Mouse (Mus musculus): ENCODE measurements around the gene Lpar5.

Lpar5 gene

DNA sequence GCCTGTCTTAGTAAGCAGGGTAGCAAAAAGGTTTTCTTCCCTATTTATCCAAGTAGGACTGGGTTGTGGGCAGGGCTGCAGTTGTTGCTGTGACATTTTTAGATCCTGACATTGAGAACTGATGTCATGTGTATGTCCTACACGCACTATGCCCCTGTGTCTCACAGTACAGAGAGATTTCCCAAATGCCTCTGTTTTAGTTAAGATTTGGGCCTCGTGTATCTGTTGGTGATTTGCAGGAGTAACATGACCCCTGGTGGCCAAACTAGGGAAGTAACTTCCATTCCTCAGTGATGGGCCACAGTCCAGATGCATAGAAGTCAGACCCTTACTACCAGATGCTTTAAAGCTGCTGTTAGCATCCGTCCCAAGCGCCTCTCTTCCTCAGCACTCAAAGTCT is 16.7 kb downstream of the Lpar5 start:
- DNase-seq (ENCODE audit: low spot score in 2 of 2) = peak; percentile 57 to 77

DNA sequence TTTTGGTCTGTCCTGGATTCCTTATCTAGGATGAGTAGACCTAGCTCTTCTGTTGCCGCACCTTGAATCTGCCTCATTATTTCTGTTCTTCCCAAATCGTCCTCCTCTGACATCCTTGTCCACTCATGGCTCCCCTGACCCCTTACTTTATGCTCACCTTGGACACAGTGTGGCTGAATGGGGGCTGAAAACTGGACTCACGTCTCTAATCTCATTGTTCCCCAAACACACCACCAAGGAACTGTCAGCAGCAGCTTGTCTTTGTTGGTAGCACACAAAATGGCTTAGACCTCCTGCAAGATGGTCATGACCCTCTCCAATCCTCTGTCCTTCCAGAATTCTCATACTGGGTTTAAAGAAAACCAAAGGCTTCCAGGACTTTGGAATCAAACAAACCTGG is 20.2 kb downstream of the Lpar5 start:
- DNase-seq (ENCODE audit: low spot score in 2 of 2) = no peak

DNA sequence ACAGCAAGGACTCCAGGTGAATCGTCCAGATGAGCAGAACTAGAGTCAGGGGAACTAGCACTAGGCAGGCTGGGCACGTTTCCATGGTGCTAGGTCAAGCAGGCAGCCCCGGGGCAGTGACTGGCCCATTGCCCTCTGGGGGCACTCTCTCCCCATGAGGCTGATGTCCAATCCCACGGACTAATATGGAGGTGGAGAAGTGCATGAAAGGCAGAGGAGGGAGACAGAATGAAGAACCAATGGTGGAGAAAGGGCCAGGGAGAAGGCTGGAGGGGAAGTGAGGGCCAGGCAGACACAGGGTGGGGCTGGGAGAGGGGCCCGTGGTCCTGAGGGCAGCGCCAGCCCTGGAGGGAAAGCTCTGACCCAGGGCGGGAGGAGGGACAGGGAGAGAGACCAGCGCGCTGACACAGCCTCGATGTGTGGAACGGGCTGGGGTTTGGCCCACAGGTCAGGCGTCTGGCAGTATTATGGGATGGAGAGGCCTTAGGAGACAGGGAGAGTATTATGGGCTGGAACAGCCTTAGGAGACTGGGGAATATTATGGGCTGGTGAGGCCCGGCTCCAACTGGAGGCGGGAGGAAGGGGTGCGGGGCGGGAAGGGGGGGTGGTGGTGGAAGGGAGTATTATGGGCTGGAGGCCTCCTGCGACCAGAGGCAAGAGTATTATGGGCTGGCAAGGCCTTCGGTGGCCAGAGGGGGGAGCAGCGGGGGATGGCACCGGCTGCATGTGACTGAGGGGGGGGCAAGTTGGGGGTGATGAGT is 21.0 kb downstream of the Lpar5 start:
- DNase-seq (ENCODE audit: low spot score in 2 of 2) = peak; percentile 51 to 69

DNA sequence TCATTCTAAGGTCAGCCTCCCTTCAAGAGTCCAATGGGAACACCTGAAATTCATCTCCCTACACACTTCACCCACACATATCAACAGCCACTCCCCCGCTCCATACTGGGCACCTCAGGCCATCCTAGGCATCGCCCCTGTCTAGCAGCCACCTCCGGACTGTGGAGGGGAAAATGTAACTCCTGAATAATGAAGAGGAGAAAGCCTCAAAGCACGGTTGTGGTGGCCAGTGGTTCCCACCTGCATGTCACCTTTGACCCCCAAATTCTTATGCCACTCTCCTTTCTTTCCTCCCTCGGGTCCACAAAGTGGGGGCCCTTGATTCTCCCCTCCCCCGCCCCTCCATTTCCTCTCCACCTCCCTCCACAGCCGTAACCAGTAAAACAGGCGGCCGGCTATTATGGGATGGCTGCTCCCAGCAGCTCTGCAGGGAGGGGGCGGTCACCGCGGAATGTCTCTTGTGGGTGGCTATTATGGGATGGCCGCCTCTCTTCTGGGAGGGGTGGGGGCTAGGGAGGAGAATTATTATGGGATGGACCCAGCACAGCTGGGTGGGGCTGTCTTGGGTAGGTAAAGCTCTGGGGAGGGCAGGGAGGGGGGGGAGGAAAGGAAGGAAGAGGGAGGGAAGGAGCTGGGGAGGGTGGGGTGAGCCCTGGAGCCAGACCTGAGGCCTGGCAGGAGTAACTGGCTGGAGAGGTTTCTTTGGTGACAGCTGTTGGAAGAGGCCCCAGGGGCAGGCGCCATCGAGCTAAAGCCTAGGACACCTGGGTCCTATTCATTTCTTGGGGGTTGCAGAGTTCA is 22.0 kb downstream of the Lpar5 start:
- peak; percentile 74 to 87 for DNase-seq (ENCODE audit: low spot score in 2 of 2)

DNA sequence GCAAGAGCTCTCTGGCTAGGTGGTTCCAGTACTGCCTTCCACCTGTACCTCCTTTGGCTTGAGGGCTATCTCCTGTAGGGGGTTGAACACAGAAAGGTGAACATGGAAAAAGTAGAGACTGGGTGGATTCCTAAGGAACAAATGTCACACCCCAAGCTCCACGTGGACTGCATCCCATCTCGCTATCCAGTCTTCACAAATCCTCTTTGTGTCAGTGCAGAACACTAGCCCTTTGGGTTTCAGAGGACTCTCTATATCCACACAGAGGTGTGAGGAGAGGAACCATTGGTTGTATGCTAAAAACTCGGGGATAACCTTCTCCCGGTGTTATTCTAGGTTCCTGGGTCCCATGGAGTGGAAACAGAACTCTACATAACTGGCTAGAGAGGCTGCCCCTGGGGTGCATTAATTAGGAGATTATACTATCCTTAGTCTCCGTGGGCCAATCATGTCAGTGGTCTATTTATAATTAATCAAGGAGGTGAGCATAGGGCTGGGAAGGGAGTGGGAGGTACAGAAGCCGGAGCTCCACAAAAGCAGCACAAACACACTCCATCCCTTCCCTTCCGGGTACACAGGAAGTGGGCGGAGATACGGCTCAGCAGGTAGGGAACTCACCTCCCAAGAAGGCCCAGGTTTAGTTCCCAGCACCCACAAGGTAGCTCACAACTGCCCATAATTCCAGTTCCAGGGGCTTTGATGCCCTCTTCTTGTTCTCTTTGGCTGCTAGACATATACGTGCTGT is 22.8 kb downstream of the Lpar5 start:
- DNase-seq (ENCODE audit: low spot score in 2 of 2) = no peak

DNA sequence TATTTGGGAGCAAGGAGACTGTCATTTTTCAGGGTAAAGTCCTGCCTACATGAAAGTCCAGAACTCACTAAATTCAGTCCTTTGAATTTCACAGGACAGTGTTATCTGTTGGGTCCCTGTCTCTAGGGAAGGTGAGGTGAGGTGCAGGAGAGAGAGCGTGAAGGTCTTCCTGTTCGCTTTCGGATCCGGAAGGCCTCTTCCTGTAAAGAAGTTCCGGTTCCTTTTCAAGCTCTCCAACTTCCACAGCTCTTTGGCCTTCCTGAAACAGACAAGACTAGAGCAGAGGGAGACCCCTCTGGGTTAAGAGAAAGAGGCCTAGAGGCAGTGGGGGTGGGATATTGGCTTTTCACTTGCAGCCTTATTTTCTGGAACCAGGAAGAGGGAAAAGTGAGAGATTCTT is 24.7 kb downstream of the Lpar5 start:
- DNase-seq (ENCODE audit: low spot score in 2 of 2) = no peak

DNA sequence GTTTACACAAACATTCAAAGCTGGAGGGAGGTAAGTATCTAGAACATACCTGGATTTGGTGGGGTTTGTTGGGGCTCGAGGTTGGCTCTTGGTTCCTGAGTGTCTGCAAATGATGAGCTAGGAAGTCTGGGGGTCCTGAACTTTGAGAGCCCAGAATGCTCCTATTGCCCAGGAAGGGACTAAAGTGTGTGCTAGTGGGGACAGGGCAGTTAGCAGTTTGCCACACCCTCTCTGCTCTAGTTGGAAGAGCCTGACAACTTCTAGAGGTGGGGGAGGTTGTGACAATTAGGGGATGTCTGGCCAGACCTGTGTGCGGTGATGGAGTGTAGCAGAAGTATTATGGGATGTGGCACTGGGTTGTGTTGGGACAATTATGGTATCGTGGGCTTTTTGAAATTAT is 27.1 kb downstream of the Lpar5 start:
- no peak for DNase-seq (ENCODE audit: low spot score in 2 of 2)

DNA sequence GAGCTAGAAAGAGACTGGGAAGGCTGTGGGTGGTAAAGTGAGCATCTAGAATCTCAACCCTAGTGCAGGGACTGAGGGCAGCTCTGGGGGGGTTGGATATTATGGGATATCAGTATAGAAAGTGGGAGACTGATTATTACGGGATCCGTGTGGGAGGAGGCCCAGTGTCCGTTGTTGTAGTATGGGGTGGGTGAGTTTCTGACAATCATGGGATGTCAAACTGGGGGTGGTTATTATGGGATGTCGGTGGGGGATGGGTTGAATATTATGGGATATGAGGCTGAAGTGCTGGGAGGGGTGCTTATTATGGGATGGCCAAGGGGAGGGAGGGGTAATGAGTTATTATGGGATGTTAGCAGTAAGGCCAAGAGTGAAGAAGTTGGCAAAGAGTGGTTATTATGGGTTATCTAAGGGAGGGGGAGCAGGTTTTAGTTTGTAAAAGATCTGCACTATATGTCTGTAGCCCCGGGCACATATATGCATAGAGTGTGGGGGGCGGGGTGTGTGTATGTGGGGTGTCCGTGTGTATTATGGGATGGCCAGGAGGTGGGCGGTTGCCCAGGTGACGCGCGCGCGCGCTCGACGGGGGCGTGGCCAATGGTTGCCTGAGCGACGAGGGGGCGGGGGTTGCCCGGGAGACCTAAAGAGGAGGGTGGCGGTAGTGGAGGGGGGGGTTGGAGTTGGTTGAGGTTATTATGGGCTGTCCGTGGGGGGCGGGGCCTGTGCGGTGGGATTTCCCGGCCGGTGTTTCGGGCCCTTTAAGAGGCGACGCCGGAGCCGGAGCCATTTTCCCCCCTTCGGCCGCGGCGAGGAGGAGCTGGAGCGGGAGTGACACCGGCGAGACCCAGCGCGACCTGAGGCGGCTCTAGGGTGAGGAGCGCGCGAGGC is 27.9 kb downstream of the Lpar5 start, which contains the start of gene Chd4:
Chd4 (plus strand) TSS at position 591 of the 888 bp plus-strand sequence.
- peak; percentile 87 to 92 for DNase-seq (ENCODE audit: low spot score in 2 of 2)

DNA sequence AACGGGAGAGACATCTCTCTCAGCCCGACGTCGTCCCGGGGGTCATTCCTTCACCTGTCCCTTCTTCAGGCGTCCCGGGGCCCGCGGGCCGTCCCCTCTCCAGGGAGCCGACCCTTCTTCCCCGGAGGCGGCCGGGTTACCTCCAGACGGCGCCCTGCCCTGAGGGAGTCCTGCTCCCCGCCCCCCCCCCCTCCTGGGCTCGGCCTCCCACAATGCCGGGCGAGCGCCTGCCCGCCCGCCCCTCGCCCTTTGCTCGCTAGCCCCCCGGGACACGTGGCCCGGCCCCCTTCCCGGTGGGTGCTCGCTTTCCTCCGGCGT is 28.5 kb downstream of the Lpar5 start:
- DNase-seq (ENCODE audit: low spot score in 2 of 2) = peak in 1 of 2 experiments; percentile 36

DNA sequence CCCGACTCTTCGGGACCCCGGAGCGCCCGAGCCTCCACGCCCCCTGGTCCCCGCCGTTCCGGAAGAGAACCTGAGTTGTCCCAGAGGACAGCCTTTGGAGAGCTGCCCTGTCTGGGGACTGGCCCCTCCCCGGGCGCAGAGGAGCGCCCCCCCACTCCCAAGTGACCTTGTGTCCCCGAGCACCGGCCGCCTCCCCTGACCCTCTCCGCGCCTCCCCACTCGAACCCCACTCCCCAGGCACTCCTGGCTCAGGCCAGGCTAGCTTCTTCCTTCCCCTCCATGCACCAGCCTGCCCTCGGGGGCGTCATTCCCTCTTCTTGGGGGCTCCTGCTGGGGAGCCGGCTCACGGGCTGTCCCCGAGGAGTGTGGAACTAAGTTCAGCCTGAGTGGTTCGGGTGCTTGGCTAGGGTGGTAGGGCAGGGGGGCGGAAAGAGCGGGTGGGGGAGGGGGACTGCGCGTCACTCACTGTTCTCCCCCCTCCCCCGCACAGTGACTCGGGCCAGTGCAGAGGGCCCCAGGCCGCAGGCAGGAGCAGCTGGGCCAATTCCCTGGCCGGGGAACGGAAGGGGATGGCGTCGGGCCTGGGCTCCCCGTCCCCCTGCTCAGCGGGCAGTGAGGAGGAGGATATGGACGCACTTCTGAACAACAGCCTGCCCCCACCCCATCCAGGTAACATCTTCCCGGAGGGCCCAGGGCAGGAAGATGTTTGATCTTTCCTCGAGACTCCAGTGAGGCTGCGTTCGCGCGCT is 29.1 kb downstream of the Lpar5 start:
- DNase-seq (ENCODE audit: low spot score in 2 of 2) = peak; percentile 23 to 28

DNA sequence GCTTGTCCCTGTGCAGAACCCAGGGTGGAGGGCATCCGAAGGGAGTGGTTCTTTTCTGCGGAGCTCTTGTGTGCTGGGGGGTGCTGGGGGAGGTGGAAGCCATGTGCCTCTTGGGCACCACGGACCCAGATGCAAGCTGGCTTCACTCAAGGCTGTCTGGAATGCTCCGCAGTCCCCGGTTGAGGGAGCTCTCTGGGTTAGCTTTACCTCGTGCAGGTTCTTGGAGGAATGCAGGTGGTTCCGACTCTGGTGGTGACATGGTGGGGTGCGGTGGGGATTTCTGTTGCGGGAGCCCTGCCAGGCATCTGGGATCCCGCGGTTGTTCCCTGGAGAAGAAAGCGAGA is 29.6 kb downstream of the Lpar5 start:
- peak; percentile 43 to 47 for DNase-seq (ENCODE audit: low spot score in 2 of 2)

DNA sequence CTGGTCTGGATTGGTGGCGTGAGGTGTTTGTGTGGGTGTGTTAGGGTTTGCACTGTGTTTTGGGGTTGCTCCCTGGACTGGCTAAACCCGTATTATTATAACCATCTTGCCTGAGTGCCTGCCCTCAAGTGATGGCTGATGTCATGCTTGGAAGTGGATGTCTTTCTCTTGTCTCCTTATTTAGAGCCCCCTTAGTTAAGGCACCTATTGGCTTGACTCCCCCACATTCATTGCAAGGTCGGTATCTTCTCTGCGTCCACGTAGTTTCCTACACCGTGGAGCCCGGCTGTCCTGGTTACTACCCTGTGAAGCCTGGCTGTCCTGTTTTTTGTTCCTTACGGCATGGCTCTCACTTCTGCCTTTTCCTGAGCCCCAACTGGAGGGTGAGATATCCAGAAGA is 30.2 kb downstream of the Lpar5 start:
- DNase-seq (ENCODE audit: low spot score in 2 of 2) = no peak

DNA sequence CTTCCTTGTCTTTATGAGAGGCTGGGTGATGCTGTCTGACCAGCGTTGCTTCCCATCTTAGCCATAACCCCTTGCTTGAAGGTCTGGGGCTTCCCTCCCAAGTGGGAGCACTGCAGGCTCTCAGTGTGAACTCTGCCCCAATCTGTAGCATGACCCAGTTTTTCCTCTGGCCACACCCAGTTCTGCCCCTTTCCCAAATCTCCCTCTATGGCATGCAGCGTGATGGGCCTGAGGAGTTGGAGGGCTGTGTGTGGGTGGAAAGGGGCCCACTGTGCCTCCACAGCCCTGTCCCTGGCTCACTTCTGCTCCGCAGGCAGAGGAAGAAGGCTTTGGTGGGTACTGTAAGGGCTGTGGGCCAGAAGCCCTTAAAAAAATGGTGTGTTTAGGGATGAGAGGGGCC is 30.8 kb downstream of the Lpar5 start:
- peak in 1 of 2 experiments; percentile 12 for DNase-seq (ENCODE audit: low spot score in 2 of 2)

DNA sequence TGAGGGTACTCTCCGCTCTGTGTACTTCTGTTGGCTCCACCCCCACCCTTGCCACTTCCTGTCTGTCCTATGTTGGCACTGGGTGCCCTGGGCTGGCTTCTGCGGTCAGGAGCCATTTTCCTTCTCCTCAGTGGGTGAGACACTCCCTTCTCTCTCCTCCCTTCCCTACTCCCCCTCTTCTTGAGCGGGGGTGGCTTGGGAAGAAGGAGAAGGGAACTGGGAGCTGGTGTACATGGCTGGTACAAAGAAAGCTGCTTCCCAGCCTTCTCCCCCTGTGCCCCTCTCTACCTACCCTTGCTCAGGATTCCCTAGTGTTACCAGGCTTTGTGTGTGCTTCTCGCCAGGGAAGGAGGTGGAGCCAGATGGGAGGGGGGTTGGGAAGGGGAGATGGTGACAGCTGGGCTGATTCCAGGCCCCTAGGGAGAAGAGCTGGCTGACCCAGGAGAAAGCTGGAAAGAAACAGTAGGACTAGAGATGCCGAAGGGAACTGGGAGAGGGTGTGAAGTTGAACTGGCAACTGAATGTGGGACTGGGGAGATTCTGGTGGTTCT is 31.8 kb downstream of the Lpar5 start:
- peak; percentile 25 to 31 for DNase-seq (ENCODE audit: low spot score in 2 of 2)

DNA sequence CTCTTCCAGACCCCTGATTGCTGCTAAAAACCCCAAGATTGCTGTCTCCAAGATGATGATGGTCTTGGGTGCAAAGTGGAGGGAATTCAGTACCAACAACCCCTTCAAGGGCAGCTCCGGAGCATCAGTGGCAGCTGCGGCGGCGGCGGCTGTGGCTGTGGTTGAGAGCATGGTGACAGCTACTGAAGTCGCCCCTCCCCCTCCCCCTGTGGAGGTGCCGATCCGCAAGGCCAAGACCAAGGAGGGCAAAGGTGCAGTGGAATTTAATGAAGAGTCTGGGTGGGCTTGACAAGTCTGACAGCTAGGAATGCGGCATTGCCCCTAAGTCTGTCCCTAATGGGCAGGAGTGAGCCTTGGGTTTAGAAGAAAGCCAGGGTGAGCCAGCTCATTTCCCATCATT is 33.7 kb downstream of the Lpar5 start:
- no peak for DNase-seq (ENCODE audit: low spot score in 2 of 2)

DNA sequence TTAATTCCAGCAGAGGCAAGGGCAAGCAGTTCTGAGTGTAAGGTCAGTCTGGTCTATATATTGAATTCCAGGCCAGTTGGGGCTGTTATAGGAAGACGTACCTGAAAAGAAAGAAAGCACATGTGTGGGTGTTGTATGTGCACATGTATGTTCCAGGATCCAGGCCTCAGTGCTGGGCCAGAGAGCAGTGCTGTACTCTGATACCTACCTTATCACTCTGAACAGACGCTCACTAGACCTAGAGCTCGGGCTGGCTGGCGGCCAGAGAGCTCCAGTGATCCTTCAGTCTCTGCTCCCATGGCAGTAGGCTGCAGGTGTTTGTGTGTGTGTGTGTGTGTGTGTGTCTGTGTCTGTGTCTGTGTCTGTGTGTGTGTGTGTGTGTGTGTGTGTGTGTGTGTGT is 36.5 kb downstream of the Lpar5 start:
- no peak for DNase-seq (ENCODE audit: low spot score in 2 of 2)

DNA sequence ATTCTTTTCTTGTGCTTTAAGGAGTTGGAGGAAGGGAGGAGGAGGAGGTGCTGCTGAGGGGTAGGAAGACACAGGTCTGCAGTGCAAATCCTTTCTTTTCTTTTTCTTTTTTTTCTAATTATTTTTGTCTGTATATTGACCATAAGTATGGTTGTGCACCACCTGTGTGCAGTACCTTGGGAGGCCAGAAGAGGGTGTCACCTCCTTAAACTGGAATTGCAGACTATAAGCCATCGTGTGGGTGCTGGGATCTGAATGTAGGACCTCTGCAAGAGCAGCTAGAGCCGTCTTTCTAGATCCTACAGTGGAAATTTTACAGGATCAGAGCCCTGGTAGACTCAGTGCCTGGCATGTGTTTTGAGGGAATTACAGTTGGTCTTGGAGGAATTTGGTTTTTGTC is 40.0 kb downstream of the Lpar5 start:
- no peak for DNase-seq (ENCODE audit: low spot score in 2 of 2)

DNA sequence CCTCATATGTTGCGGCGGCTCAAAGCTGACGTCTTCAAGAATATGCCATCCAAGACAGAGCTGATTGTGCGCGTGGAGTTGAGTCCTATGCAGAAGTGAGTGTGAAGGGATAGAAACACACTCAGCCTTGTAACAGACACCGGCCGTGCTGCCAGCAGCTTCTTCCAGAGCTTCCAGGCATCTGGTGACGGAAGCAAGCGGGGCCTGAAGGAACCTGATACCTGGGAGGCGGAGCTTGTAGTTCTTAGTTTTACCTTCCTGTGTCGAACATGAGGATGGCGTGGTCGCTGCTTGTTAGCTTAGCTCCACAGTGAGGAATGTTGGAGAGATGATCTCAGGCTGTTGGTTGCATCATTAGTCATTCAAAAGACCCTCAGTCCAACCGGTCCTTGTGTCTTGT is 41.7 kb downstream of the Lpar5 start:
- no peak for DNase-seq (ENCODE audit: low spot score in 2 of 2)

DNA sequence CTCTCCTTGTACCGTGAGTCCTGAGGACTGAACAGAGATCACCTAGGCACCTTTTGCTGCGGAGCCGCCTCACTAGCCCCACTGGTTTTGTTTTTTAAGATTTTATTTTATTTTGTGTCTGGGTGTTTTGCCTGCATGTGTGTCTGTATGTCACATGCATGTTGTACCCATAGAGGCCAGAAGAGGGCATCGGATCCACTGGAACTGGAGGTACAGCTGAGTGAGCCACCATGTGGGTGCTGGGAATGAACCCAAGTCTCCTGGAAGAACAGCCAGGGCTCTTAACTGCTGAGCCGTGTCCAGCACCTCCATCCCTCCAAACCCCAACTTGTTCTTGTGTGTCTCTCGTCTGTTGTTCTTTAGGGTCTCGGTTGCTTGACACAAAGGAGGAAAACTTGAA is 43.2 kb downstream of the Lpar5 start:
- DNase-seq (ENCODE audit: low spot score in 2 of 2) = peak in 1 of 2 experiments; percentile 39

DNA sequence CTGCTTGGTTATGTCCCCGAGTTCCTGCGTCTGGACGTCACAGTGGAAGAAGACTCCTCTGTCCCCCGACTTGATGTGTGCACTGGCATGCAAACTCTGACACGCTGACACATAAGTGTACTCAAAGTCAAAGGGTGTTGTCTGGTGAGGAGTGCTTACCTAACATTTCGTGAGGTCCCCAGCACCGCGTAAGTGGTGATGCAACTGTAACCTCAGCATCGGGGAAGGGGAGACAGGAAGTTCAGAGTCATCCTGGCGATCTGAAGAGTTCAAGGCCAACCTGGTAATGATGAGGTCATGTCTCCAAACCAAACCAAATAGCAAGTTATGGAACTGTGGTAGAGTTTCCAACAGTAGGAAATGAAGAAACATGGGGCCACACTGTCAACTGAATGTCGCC is 44.8 kb downstream of the Lpar5 start:
- DNase-seq (ENCODE audit: low spot score in 2 of 2) = no peak

DNA sequence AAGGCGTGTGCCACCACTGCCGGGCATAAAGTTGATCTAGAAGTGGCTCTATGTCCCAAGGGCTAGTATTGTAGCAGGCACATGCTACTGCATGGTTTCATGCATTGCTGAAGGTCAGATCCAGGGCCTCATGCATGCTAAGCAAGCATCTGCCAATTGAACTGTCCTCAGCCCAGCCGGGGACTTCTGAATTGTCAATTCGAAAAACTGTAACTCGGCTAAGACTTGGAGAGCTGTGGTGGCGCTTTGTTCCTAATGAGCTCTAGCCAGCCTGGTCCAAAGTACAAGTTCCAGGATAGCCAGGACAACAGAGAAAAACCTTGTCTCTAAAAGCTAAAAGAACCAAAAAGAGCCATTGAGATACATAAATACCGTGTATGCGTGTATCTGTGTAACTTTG is 51.7 kb downstream of the Lpar5 start:
- no peak for DNase-seq (ENCODE audit: low spot score in 2 of 2)

Data from frontal cortex, postnatal 36 days (tissue).